Comparison of ENCODE assay signal across 11 mouse cellular contexts in genomic region chr1:133771831-133772399, GRCm38 (mm10). TPM values are rescaled to one million over a fixed set of nuclear protein-coding genes. Genes with fewer than 3 reads are reported as not detected.
DNase-seq lines count a peak whose midpoint lies in the region; ATAC-seq and TF ChIP-seq lines count a peak whose summit lies in the region.
"Had no signal": no experiment of that assay in that cellular context is flagged by ENCODE, and none has a peak within 500 bp of the region (broad histone marks: within the 10 kb centered on the region; RNA-seq: fewer than 3 reads in every experiment).

No protein-coding gene starts in this region.

- no peak for TF ChIP-seq EP300 in lung, postnatal 0 days (IDR thresholded peaks at IDR 0.05)

- H3K4me3 ChIP-seq in forebrain, embryonic 15.5 days: no peak overlapping the region
- no peak overlapping the region for H3K4me3 ChIP-seq in forebrain, embryonic 11.5 days (ENCODE audit: low read depth, low read length)
- no peak overlapping the region for H3K4me3 ChIP-seq in lung, postnatal 0 days (ENCODE audit: low read depth, low read length)
- no peak overlapping the region for H3K4me3 ChIP-seq in forebrain, postnatal 0 days (ENCODE audit: low read depth, low read length)
- no peak overlapping the region for H3K4me3 ChIP-seq in small intestine, adult 2 months (ENCODE audit: low read depth, low read length)

- TF ChIP-seq CTCF in lung, postnatal 0 days (IDR thresholded peaks at IDR 0.05): no peak
- TF ChIP-seq CTCF in forebrain, postnatal 0 days (IDR thresholded peaks at IDR 0.05; ENCODE audit: low read depth): no peak
- no peak for TF ChIP-seq CTCF in small intestine, adult 2 months (IDR thresholded peaks at IDR 0.05; ENCODE audit: extremely low read depth, insufficient read length, insufficient replicate concordance, low read depth, low read length)

- H3K27ac ChIP-seq in forebrain, embryonic 15.5 days (replicated peaks): peak overlapping the region; percentile 34
- H3K27ac ChIP-seq in forebrain, embryonic 11.5 days (ENCODE audit: low read depth, low read length): no peak overlapping the region
- no peak overlapping the region for H3K27ac ChIP-seq in lung, postnatal 0 days (ENCODE audit: low read length)
- H3K27ac ChIP-seq in forebrain, postnatal 0 days (ENCODE audit: low read depth, low read length): no peak overlapping the region
- peak overlapping the region; percentile 29; the same call in 1 of the 2 replicates for H3K27ac ChIP-seq in small intestine, adult 2 months (ENCODE audit: insufficient read depth, low read depth, low read length)
- H3K27ac ChIP-seq: macrophage had no signal

- no peak for ATAC-seq in forebrain, embryonic 15.5 days (replicated peaks)
- ATAC-seq in forebrain, embryonic 11.5 days (replicated peaks; ENCODE audit: low FRiP score): no peak
- peak; percentile 78 for ATAC-seq in lung, postnatal 0 days
- peak; percentile 32; the same call in 1 of the 2 replicates for ATAC-seq in forebrain, postnatal 0 days

- 76% methylated on average over 10 of the region's 10 CpGs for WGBS in forebrain, embryonic 15.5 days
- 81% methylated on average over 10 of the region's 10 CpGs for WGBS in forebrain, embryonic 11.5 days
- 39% methylated on average over 10 of the region's 10 CpGs for WGBS in lung, postnatal 0 days
- WGBS in forebrain, postnatal 0 days: 77% methylated on average over 10 of the region's 10 CpGs
- 76% methylated on average over 10 of the region's 10 CpGs for WGBS in small intestine, adult 2 months

- H3K4me1 ChIP-seq in forebrain, embryonic 15.5 days: no peaks in the 10 kb centered on the region
- H3K4me1 ChIP-seq in forebrain, embryonic 11.5 days (replicated peaks; ENCODE audit: control insufficient read depth, insufficient read depth, low read length): peaks cover 1% of the 10 kb centered on the region; the same call in 1 of the 2 replicates
- peaks cover 6% of the 10 kb centered on the region; the same call in 1 of the 2 replicates for H3K4me1 ChIP-seq in lung, postnatal 0 days (ENCODE audit: insufficient read depth, low read depth, low read length)
- no peaks in the 10 kb centered on the region for H3K4me1 ChIP-seq in forebrain, postnatal 0 days (ENCODE audit: insufficient read depth)
- no peaks in the 10 kb centered on the region for H3K4me1 ChIP-seq in small intestine, adult 2 months (ENCODE audit: control insufficient read depth, insufficient read depth, insufficient read length, low read length)

- no peak overlapping the region for H3K4me2 ChIP-seq in forebrain, embryonic 15.5 days (replicated peaks)
- H3K4me2 ChIP-seq in forebrain, embryonic 11.5 days (ENCODE audit: low read depth, low read length, severe bottlenecking): no peak overlapping the region
- no peak overlapping the region for H3K4me2 ChIP-seq in lung, postnatal 0 days (replicated peaks; ENCODE audit: low read depth, low read length)
- H3K4me2 ChIP-seq in forebrain, postnatal 0 days (ENCODE audit: low read depth): no peak overlapping the region

- H3K27me3 ChIP-seq in forebrain, embryonic 15.5 days: no peaks in the 10 kb centered on the region
- H3K27me3 ChIP-seq in forebrain, embryonic 11.5 days (ENCODE audit: control insufficient read depth, insufficient read depth, low read length): no peaks in the 10 kb centered on the region
- H3K27me3 ChIP-seq in lung, postnatal 0 days (replicated peaks; ENCODE audit: insufficient read depth, low read length): no peaks in the 10 kb centered on the region
- no peaks in the 10 kb centered on the region for H3K27me3 ChIP-seq in forebrain, postnatal 0 days (ENCODE audit: insufficient read depth, low read length)
- H3K27me3 ChIP-seq in small intestine, adult 2 months (ENCODE audit: control insufficient read depth, insufficient read depth, low read length): no peaks in the 10 kb centered on the region

- no peaks in the 10 kb centered on the region for H3K36me3 ChIP-seq in forebrain, embryonic 15.5 days
- no peaks in the 10 kb centered on the region for H3K36me3 ChIP-seq in forebrain, embryonic 11.5 days (ENCODE audit: control insufficient read depth, insufficient read depth, low read length)
- H3K36me3 ChIP-seq in lung, postnatal 0 days (ENCODE audit: insufficient read depth, low read length): no peaks in the 10 kb centered on the region
- no peaks in the 10 kb centered on the region for H3K36me3 ChIP-seq in forebrain, postnatal 0 days (ENCODE audit: insufficient read depth)
- no peaks in the 10 kb centered on the region for H3K36me3 ChIP-seq in small intestine, adult 2 months (ENCODE audit: control insufficient read depth, insufficient read depth, low read length)

- no peaks in the 10 kb centered on the region for H3K9me3 ChIP-seq in forebrain, embryonic 15.5 days
- H3K9me3 ChIP-seq in forebrain, embryonic 11.5 days (ENCODE audit: control insufficient read depth, low read length): no peaks in the 10 kb centered on the region
- H3K9me3 ChIP-seq in lung, postnatal 0 days (ENCODE audit: low read length): no peaks in the 10 kb centered on the region
- no peaks in the 10 kb centered on the region for H3K9me3 ChIP-seq in forebrain, postnatal 0 days (ENCODE audit: low read length)

- no peak for DNase-seq in forebrain, embryonic 11.5 days (ENCODE audit: low spot score)
- peak; percentile 36 for DNase-seq in lung, postnatal 0 days (ENCODE audit: low spot score)
- DNase-seq in lung, adult 18-20 months: no peak
- no peak for DNase-seq in forebrain, postnatal 0 days
- DNase-seq in adipocyte (ENCODE audit: low spot score): no peak
- no peak for DNase-seq in spleen, adult 12 weeks (ENCODE audit: low spot score)
- DNase-seq: kidney, adult 2 months; spleen, adult 18-20 months had no signal

- no peak overlapping the region for H3K9ac ChIP-seq in forebrain, embryonic 15.5 days (replicated peaks)
- H3K9ac ChIP-seq in forebrain, embryonic 11.5 days (ENCODE audit: low read length): no peak overlapping the region
- no peak overlapping the region for H3K9ac ChIP-seq in lung, postnatal 0 days (replicated peaks; ENCODE audit: low read depth)
- H3K9ac ChIP-seq in forebrain, postnatal 0 days: no peak overlapping the region

- TF ChIP-seq POLR2A in small intestine, adult 2 months (IDR thresholded peaks at IDR 0.05; ENCODE audit: low read depth, low read length): no peak

RNA-seq across cellular contexts. Expression of gene Atp2b4, which starts 28.9 kb away (rescaled TPM):
- polyA plus RNA-seq in forebrain, embryonic 15.5 days (2015; fragmentation: Nextera tagmentation; extraction: Ambion mirVana): 8.6 and 10.4 TPM in 2 replicates
- 7.4 and 8.2 TPM in 2 replicates for polyA plus RNA-seq in forebrain, embryonic 11.5 days (2014; fragmentation: Nextera tagmentation; extraction: Ambion mirVana)
- 7.8 and 8.5 TPM in 2 replicates for polyA plus RNA-seq in lung, postnatal 0 days (2015; fragmentation: Nextera tagmentation; extraction: Ambion mirVana)
- total RNA-seq in forebrain, postnatal 0 days (2014; rRNA removed): 60.2 and 69.1 TPM in 2 replicates
- 6.5 and 11.4 TPM in 2 replicates for polyA plus RNA-seq in forebrain, postnatal 0 days (2015; fragmentation: Nextera tagmentation; extraction: Ambion mirVana)
- 5.0 and 5.5 TPM in 2 replicates for polyA plus RNA-seq in small intestine, adult 2 months (2012; rRNA removed)

Comparison
In these comparisons a context has a peak if more than half of its experiments do, and no peak if none do; other contexts are left out.
1. ATAC-seq: peak in lung, postnatal 0 days (single experiment) and forebrain, postnatal 0 days (single experiment); none in forebrain, embryonic 15.5 days (single experiment) and forebrain, embryonic 11.5 days (single experiment).
2. H3K27ac ChIP-seq: peak in forebrain, embryonic 15.5 days (single experiment) and small intestine, adult 2 months (single experiment); none in forebrain, embryonic 11.5 days (single experiment), lung, postnatal 0 days (single experiment) and forebrain, postnatal 0 days (single experiment).